Mouse (Mus musculus) megakaryocyte, embryonic 14.5 days (primary cell): Measurements from ENCODE around the gene Tcea2. TPM values are rescaled to one million over a fixed set of nuclear protein-coding genes. Genes with fewer than 3 reads are reported as not detected.

Experiments used
- H3K27me3 ChIP-seq: replicated peaks from 2 replicates; pipeline ENCODE3; 2012; ENCODE audit warnings: inconsistent platforms
- H3K36me3 ChIP-seq: replicated peaks from 2 replicates; pipeline ENCODE3; 2012; ENCODE audit warnings: low read length, inconsistent platforms, mixed read lengths
- H3K4me1 ChIP-seq: 2 replicates; pipeline ENCODE4 v1.6.1; 2012; ENCODE audit warnings: inconsistent platforms
- H3K4me3 ChIP-seq: replicated peaks from 2 replicates; pipeline ENCODE3; 2012; ENCODE audit warnings: moderate library complexity, mild to moderate bottlenecking, inconsistent platforms
- H3K9me3 ChIP-seq: 2 replicates; pipeline ENCODE4 v1.6.1; 2012; ENCODE audit warnings: inconsistent platforms
- FLI1 ChIP-seq: IDR thresholded peaks from 2 replicates; pipeline ENCODE4 v1.6.1; 2012; ENCODE audit warnings: low read length, inconsistent platforms, mixed read lengths
- GATA1 ChIP-seq: IDR thresholded peaks from 3 replicates; pipeline ENCODE4 v1.6.1; 2012; ENCODE audit warnings: mixed read lengths, low read length, inconsistent platforms, borderline replicate concordance
- polyA plus RNA-seq: library from polyadenylated mRNA; stranded (reverse); fragments of >175 nt; gene quantifications from 2 replicates; pipeline ENCODE4 v1.2.3, GENCODE M21; 2012; ENCODE audit warnings: low replicate concordance; ENCODE audit not compliant: insufficient read depth

Gene Tcea2
- polyA plus RNA-seq, 1 experiment = 1.1 TPM

GRCm38 (mm10) chr2:181673501-181673900 is 6.6 kb upstream of the Tcea2 start:
- Histone ChIP-seq H3K4me1 (peaks cover 77% of the 10 kb centered on the region), H3K4me3 (no peak overlapping the region), H3K9me3 (peaks cover 8% of the 10 kb centered on the region; the same call in 1 of the 2 replicates), H3K36me3 (no peaks in the 10 kb centered on the region), H3K27me3 (peaks cover 64% of the 10 kb centered on the region)
- TF ChIP-seq GATA1 = no peak
- no peak for TF ChIP-seq FLI1

DNA sequence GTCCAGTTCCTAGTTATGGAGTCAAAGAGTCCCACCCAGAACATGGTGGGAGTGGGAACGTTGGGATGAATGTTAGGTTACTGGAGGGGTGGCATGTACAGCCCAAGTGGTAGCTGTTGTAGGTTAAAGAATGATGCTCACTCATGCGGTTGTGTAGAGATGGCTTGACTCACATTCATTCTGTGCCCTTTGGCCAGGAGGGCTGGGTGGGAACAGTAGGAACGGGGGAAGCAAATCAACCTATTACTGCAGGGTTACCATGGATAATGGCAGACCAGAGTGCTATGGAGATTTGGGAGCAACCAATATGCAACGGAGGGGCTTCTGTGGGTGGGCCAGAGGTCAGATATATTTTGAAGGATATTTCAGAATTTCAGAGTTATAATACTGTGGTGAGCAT is 5.2 kb upstream of the Tcea2 start:
- Histone ChIP-seq H3K36me3 (no peaks in the 10 kb centered on the region), H3K4me3 (no peak overlapping the region), H3K9me3 (peaks cover 8% of the 10 kb centered on the region; the same call in 1 of the 2 replicates), H3K4me1 (peaks cover 90% of the 10 kb centered on the region), H3K27me3 (peaks cover 51% of the 10 kb centered on the region)
- TF ChIP-seq FLI1 = no peak
- TF ChIP-seq GATA1 = no peak

DNA sequence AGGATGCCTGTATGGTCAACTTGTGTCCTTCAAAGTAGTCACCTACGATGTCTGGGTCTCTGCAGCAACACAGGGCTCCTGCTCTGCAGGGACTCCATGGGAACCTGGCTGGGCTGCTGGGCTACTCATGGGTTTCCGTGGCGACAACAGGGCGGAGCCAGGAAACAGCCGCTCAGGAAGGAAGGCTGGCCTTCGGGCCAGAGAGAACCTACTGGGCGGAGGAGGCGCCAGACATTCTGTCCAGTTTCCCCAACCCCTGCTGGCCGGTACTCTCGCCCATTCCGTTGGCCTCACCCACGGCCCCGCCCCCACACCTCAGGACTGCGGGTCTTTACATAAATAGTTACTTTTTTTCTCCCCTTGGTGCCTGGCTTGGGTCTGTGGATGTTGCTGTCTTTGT is 4.7 kb upstream of the Tcea2 start:
- no peaks in the 10 kb centered on the region for H3K36me3 ChIP-seq
- H3K4me1 ChIP-seq = peaks cover 90% of the 10 kb centered on the region
- H3K4me3 ChIP-seq = peak overlapping the region; percentile 86
- H3K27me3 ChIP-seq = peaks cover 47% of the 10 kb centered on the region
- H3K9me3 ChIP-seq = peaks cover 2% of the 10 kb centered on the region; the same call in 1 of the 2 replicates
- TF ChIP-seq GATA1 (no peak), FLI1 (no peak)

DNA sequence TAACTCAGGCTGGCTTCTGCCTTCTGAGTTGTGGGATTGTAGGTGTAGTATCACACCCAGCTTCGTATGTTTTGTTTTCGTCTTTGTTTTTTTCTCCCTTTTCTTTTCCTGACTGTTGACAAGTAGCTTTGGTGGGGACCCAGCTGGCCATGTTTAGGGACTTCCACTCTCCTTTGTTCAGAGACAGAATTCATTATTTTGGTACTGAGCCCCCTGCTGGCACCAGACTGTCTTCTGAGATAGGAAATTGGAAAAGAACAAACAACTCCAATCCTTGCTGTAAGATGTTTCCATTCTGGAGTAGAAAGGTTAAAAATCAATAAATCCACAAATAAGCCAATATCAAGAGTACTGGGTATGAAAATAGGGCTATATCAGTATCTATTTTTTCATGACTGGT is 3.7 kb upstream of the Tcea2 start:
- Histone ChIP-seq H3K36me3 (no peaks in the 10 kb centered on the region), H3K9me3 (no peaks in the 10 kb centered on the region), H3K4me1 (peaks cover 90% of the 10 kb centered on the region), H3K27me3 (peaks cover 46% of the 10 kb centered on the region), H3K4me3 (no peak overlapping the region)
- TF ChIP-seq GATA1 (no peak), FLI1 (no peak)

DNA sequence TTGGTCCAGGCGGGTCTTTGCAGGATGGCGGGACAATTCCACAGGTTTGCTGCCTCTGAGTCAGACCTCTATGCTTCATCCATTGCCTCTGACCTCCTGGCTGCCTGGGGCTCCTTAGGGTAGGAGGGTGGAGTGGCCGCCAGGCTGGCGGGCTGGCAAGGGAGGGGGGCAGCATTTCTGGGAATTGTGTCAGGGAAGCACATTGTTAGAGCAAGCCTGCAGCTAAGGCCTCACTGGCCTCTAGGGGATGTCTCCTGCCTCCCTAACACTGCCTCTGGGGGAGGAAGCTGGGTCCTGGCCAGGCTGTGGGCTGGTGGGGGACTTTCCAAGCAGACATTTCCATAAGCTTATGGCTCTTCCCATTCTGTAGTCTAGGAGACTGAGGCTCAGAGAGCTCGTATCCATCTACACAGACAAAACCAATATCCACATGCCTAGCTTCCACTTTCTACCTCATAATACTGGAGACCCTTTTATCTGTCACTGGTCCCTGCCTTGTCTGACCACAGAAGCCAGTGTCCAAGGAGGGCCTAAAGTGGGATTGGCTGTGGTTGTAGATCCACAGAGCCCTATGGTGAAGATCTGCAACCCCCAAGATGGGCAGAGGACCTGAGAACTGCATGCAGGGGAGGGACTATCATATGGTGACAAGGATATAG is 2.9 kb upstream of the Tcea2 start:
- H3K9me3 ChIP-seq = no peaks in the 10 kb centered on the region
- no peaks in the 10 kb centered on the region for H3K36me3 ChIP-seq
- H3K4me1 ChIP-seq = peaks cover 89% of the 10 kb centered on the region
- TF ChIP-seq GATA1 (no peak), FLI1 (no peak)
- H3K27me3 ChIP-seq = peaks cover 41% of the 10 kb centered on the region
- H3K4me3 ChIP-seq = no peak overlapping the region

GRCm38 (mm10) chr2:181677755-181678098 is 2.4 kb upstream of the Tcea2 start:
- Histone ChIP-seq H3K4me1 (peaks cover 88% of the 10 kb centered on the region), H3K36me3 (no peaks in the 10 kb centered on the region), H3K27me3 (peaks cover 39% of the 10 kb centered on the region), H3K9me3 (no peaks in the 10 kb centered on the region), H3K4me3 (no peak overlapping the region)
- no peak for TF ChIP-seq FLI1

- TF ChIP-seq GATA1 (no peak), FLI1 (no peak)
- Histone ChIP-seq H3K36me3 (no peaks in the 10 kb centered on the region), H3K27me3 (peaks cover 36% of the 10 kb centered on the region), H3K4me3 (no peak overlapping the region), H3K4me1 (peaks cover 77% of the 10 kb centered on the region), H3K9me3 (no peaks in the 10 kb centered on the region)
Observed at GRCm38 (mm10) chr2:181678780-181679179, 1.3 kb upstream of the Tcea2 start.

DNA sequence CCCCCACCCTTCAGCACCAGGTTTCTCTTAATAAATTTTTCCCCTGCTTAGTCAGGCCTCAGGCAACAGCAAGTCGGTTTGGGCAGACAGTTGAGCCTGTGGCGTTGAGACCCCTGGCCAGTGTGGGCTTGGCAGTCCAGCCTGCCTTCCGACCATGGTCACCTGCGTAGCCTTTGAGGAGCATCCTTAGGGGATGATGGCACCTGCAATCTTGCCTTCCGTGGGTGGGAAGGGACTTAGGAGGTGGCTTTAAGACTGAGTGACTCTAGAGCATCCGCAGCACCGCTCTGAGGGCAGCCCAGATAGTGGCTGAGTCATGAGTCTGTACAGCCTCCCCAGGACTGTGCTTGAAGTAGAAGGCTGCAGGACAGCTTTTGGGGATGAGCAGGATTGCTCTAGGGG is 607 bp downstream of the Tcea2 start:
- Histone ChIP-seq H3K36me3 (peaks cover 6% of the 10 kb centered on the region), H3K4me3 (peak overlapping the region; percentile 95), H3K4me1 (peaks cover 58% of the 10 kb centered on the region), H3K9me3 (no peaks in the 10 kb centered on the region), H3K27me3 (peaks cover 30% of the 10 kb centered on the region)
- TF ChIP-seq FLI1 = no peak
- TF ChIP-seq GATA1 = no peak

GRCm38 (mm10) chr2:181681978-181682377 is 1.9 kb downstream of the Tcea2 start:
- H3K27me3 ChIP-seq = peaks cover 30% of the 10 kb centered on the region
- peaks cover 18% of the 10 kb centered on the region for H3K36me3 ChIP-seq
- H3K4me3 ChIP-seq = no peak overlapping the region
- TF ChIP-seq FLI1 = no peak
- TF ChIP-seq GATA1 = no peak
- no peaks in the 10 kb centered on the region for H3K9me3 ChIP-seq
- peaks cover 45% of the 10 kb centered on the region for H3K4me1 ChIP-seq

DNA sequence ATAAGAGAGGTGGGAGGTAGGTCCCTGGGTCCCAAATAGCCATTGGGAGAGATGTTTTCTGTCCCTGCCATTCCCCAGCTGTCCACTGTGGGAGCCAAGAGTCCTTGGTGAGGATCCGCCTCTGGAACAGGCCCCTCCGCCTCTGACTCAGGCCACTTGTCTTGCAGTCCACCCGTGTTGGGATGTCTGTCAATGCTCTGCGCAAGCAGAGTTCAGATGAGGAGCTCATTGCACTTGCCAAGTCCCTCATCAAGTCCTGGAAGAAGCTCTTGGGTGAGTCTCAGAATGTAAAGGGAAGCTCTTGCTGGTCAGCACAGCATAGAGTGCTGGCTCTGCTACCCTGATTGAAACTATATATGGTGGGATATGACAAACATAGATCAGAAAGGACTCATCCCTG is 3.3 kb downstream of the Tcea2 start:
- H3K4me1 ChIP-seq = peaks cover 31% of the 10 kb centered on the region
- H3K27me3 ChIP-seq = peaks cover 30% of the 10 kb centered on the region
- no peak overlapping the region for H3K4me3 ChIP-seq
- no peaks in the 10 kb centered on the region for H3K9me3 ChIP-seq
- TF ChIP-seq FLI1 (no peak), GATA1 (no peak)
- H3K36me3 ChIP-seq = peaks cover 32% of the 10 kb centered on the region
